ENCODE assay signal across 9 mouse cellular contexts in genomic region chr8:3394600-3394999, GRCm38 (mm10). TPM values are rescaled to one million over a fixed set of nuclear protein-coding genes. Genes with fewer than 3 reads are reported as not detected.
A peak's percentile ranks its signal among the peaks of the same experiment; 100 is the strongest.
DNase-seq lines count a peak whose midpoint lies in the region; ATAC-seq lines count a peak whose summit lies in the region.
"Had no signal": no experiment of that assay in that cellular context is flagged by ENCODE, and none has a peak within 500 bp of the region (broad histone marks: within the 10 kb centered on the region; RNA-seq: fewer than 3 reads in every experiment).

No protein-coding gene starts in this region.

- no peaks in the 10 kb centered on the region for H3K36me3 ChIP-seq in heart, embryonic 11.5 days (ENCODE audit: control insufficient read depth, insufficient read depth, low read length)
- H3K36me3 ChIP-seq in embryonic facial prominence, embryonic 12.5 days, result no peaks in the 10 kb centered on the region; the same call in 1 of the 2 replicates
- no peaks in the 10 kb centered on the region for H3K36me3 ChIP-seq in midbrain, embryonic 15.5 days (replicated peaks)

- no peaks in the 10 kb centered on the region for H3K9me3 ChIP-seq in heart, embryonic 11.5 days (replicated peaks; ENCODE audit: control insufficient read depth, low read length)
- no peaks in the 10 kb centered on the region for H3K9me3 ChIP-seq in embryonic facial prominence, embryonic 12.5 days
- H3K9me3 ChIP-seq in midbrain, embryonic 15.5 days, result no peaks in the 10 kb centered on the region

- DNase-seq in heart, postnatal 10 days, result no peak
- DNase-seq in kidney, adult 11 months, result peak; percentile 87
- DNase-seq in urinary bladder, adult 18-20 months (ENCODE audit: low spot score in 2 of 2), result no peak
- no peak for DNase-seq in right cerebral cortex, adult 18-20 months

- H3K9ac ChIP-seq in heart, embryonic 11.5 days (ENCODE audit: low read depth, low read length), result no peak overlapping the region
- H3K9ac ChIP-seq in embryonic facial prominence, embryonic 12.5 days, result no peak overlapping the region
- H3K9ac ChIP-seq in midbrain, embryonic 15.5 days, result no peak overlapping the region

- peak overlapping the region; percentile 85 for H3K4me2 ChIP-seq in heart, embryonic 11.5 days
- peak overlapping the region; percentile 87; the same call in 1 of the 2 replicates for H3K4me2 ChIP-seq in embryonic facial prominence, embryonic 12.5 days (replicated peaks)
- H3K4me2 ChIP-seq in midbrain, embryonic 15.5 days, result peak overlapping the region; percentile 93; the same call in 1 of the 2 replicates

- ATAC-seq in heart, embryonic 11.5 days (replicated peaks; ENCODE audit: insufficient number of reproducible peaks, low FRiP score, low TSS enrichment), result no peak
- ATAC-seq in embryonic facial prominence, embryonic 12.5 days (ENCODE audit: insufficient number of reproducible peaks, insufficient read depth, low FRiP score, low TSS enrichment), result no peak
- no peak for ATAC-seq in midbrain, embryonic 15.5 days (replicated peaks)
- no peak for ATAC-seq in cerebellum, adult (ENCODE audit: insufficient number of reproducible peaks, low FRiP score, low TSS enrichment)

- H3K27ac ChIP-seq in heart, embryonic 11.5 days (ENCODE audit: low read depth, low read length), result no peak overlapping the region
- H3K27ac ChIP-seq in embryonic facial prominence, embryonic 12.5 days, result no peak overlapping the region
- no peak overlapping the region for H3K27ac ChIP-seq in midbrain, embryonic 15.5 days

- no peaks in the 10 kb centered on the region for H3K27me3 ChIP-seq in heart, embryonic 11.5 days (ENCODE audit: control insufficient read depth, insufficient read depth, low read length)
- no peaks in the 10 kb centered on the region for H3K27me3 ChIP-seq in embryonic facial prominence, embryonic 12.5 days
- no peaks in the 10 kb centered on the region for H3K27me3 ChIP-seq in midbrain, embryonic 15.5 days (replicated peaks)
- H3K27me3 ChIP-seq: CH12.LX had no signal

- intact Hi-C loops in heart, postnatal 10 days (cut with DNase I), result no loop called here

- H3K4me1 ChIP-seq in heart, embryonic 11.5 days (ENCODE audit: control insufficient read depth, insufficient read depth, low read length), result peaks cover 14% of the 10 kb centered on the region
- H3K4me1 ChIP-seq in embryonic facial prominence, embryonic 12.5 days, result peaks cover 25% of the 10 kb centered on the region
- peaks cover 29% of the 10 kb centered on the region for H3K4me1 ChIP-seq in midbrain, embryonic 15.5 days

- 23% methylated on average over 6 of the region's 6 CpGs for WGBS in heart, embryonic 11.5 days (ENCODE audit: insufficient replicate concordance)
- WGBS in embryonic facial prominence, embryonic 12.5 days, result 14% methylated on average over 6 of the region's 6 CpGs
- WGBS in midbrain, embryonic 15.5 days, result 5% methylated on average over 6 of the region's 6 CpGs

- H3K4me3 ChIP-seq in heart, embryonic 11.5 days (ENCODE audit: low read depth, low read length), result no peak overlapping the region
- H3K4me3 ChIP-seq in embryonic facial prominence, embryonic 12.5 days, result no peak overlapping the region
- no peak overlapping the region for H3K4me3 ChIP-seq in midbrain, embryonic 15.5 days

RNA-seq across cellular contexts. Expression of gene Arhgef18, which starts 1.8 kb away (rescaled TPM):
- 5.3 and 6.2 TPM in 2 replicates for polyA plus RNA-seq in heart, embryonic 11.5 days (2014; fragmentation: Nextera tagmentation; extraction: Ambion mirVana)
- 10 to 100 TPM; 19.6 to 22.7 TPM for total RNA-seq in heart, postnatal 10 days (2021)
- 11.4 and 13.0 TPM in 2 replicates for polyA plus RNA-seq in embryonic facial prominence, embryonic 12.5 days (2016; fragmentation: Nextera tagmentation; extraction: Ambion mirVana)
- 11.8 and 13.3 TPM in 2 replicates for polyA plus RNA-seq in midbrain, embryonic 15.5 days (2015; fragmentation: Nextera tagmentation; extraction: Ambion mirVana)

RNA-seq across cellular contexts. Expression of gene A430078G23Rik, which starts 41.4 kb away (rescaled TPM):
- polyA plus RNA-seq in heart, embryonic 11.5 days (2014; fragmentation: Nextera tagmentation; extraction: Ambion mirVana), result 0.10 TPM in 1 of 2 replicates, not detected in the other
- total RNA-seq in heart, postnatal 10 days (2021), result under 1 TPM; 0.27 to 0.29 TPM
- polyA plus RNA-seq in embryonic facial prominence, embryonic 12.5 days (2016; fragmentation: Nextera tagmentation; extraction: Ambion mirVana), result not detected in 2 replicates
- not detected in 2 replicates for polyA plus RNA-seq in midbrain, embryonic 15.5 days (2015; fragmentation: Nextera tagmentation; extraction: Ambion mirVana)
- total RNA-seq: CH12.LX had no signal
